Mouse (Mus musculus) erythroid progenitor cell, adult 5-6 weeks (primary cell): Measurements from ENCODE around the gene Ctnnd2. TPM values are rescaled to one million over a fixed set of nuclear protein-coding genes. Genes with fewer than 3 reads are reported as not detected.
"Not testable (repeated sequence)": the region's sequence is repeated elsewhere in the genome, so short reads cannot be mapped to it uniquely, and the experiment has no call there.

Experiments used
- ATAC-seq: replicated peaks from 2 replicates; pipeline ENCODE4 v1.8.0; 2016; ENCODE audit warnings: moderate number of reproducible peaks, mild to moderate bottlenecking, moderate TSS enrichment, inconsistent platforms; ENCODE audit not compliant: poor library complexity, low FRiP score, severe bottlenecking
- total RNA-seq, 2 experiments: library from RNA; stranded (forward) in 1 of 2; stranded (reverse) in 1 of 2; fragments of 150-400 nt in 1 of 2; fragments of 186-747, 209-891 nt in 1 of 2; gene quantifications; 2 replicates each; pipeline versions ENCODE4 v1.2.3 to v1.2.4; 2015 to 2017; ENCODE audit warnings: low replicate concordance in 2 of 2

Ctnnd2 gene
- total RNA-seq (2015; ENCODE audit: low replicate concordance) (1.8 TPM in 1 of 2 replicates, not detected in the other), total RNA-seq (2017; ENCODE audit: low replicate concordance) (not detected in 2 replicates)

DNA sequence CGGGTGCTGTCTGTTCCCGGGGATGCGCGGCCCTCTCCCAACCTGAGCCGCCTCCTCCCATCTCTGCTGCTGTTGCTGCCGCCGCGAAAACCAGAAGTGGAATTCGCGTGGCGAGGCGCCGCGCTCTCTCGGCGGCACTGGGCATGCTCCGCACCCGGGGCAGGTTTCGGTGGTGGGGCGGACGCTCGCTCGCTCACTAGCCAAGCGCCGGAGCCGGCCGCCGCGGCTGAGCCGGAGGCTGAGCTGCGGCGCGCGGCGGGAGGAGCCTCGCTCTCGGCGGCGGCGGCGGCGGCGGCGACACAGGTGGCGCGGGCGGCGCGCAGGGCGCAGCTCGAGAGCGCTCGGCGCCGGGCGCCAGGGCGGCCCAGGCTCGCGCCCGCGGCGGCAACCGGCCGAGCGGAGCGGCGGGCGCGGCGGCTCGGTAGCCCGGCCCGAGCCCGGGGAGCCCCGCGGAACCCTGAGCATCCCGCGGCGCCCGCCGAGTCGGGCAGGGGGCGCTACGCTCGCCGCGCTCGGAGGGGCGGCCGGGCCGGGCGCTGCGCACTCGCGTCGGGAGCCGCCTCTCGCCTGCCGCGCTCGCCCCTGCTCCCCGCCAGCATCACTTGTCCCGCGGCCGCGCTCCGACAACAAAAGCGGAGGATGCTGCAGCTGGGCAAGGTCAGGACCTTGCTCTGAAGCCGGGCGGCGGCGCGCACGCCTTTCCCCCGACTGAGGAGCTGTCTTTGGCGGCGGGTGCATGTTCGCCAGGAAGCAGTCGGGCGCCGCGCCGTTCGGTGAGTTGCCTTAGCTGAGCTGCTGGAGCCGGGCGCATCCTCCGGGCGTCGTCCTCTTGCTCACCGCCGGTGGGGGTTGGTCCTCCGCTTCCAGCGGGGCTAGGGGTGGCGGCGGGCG, at the start of gene Ctnnd2:
Gene Ctnnd2, plus strand, starts transcription at position 203 of the 891 bp plus-strand sequence.
- ATAC-seq = no peak

DNA sequence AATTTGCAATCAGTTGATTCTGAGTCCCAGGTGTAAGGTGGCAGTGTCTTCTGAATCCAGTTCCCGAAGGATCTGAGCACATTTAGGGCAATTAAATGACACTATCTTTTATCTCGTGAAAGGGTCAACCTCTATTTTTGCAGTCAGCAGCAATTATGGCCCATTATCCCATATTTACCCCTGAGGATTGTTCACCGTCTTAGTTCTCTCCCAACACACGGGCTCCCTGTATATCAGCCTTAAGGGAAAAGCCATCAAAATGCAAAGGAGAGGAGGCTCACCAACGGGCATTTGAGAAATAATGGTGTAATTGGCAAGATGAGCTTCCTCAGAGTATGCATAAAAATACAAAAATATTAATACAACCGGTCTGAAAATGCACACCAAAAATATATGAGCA, 41.7 kb upstream of the Ctnnd2 start:
- ATAC-seq = no peak

DNA sequence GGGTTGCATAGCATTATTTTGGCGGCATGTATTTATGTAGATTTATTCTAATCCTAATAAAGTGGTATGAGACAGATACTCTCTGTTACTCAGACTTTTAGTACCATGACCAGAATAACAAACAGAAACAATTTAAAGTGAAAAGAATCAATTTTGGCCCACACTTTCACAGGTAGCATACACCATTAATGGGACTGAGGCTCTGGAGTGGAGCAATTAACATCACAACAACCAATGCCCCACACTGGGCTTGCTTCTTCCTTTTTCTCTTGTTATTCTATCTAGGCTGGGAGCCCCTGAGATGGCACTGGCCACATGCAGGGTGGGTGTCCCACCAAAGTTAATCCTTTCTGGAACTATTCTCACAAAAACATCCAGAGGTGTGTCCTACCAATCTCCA, 32.8 kb upstream of the Ctnnd2 start:
- ATAC-seq = not testable (repeated sequence)

DNA sequence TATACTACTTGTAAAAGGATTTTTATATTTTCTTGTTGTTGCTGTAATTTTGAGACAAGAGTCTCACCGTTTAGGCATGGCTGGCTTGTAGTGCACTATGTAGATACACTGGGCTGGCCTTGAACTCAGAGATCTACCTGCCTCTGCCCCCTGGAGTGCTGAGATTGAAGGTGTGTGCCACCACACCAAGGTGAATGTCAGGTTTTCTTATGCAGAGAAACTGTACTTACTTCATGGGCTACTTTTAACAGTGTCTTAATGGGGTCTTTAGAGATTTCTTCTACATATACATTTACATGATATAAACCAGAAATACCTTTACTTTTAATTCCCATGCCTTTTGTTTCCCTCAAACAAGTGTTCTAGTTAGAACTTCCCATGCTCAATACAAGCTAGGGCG, 27.0 kb upstream of the Ctnnd2 start:
- no peak for ATAC-seq

DNA sequence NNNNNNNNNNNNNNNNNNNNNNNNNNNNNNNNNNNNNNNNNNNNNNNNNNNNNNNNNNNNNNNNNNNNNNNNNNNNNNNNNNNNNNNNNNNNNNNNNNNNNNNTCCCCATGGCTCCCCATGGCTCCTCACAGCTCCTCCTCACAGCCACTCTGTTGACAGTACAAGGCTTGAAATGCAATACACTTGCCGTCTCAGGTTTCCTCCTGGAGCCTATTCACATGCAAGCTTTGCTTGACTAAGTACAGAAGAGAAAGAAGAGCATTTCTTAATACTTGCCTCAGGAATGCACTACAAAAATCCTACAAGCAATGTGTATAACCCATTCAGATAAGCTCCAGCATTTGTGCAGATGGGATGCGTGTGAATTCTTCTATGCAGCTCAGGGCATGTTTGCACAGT, 20.2 kb upstream of the Ctnnd2 start:
- ATAC-seq = no peak

DNA sequence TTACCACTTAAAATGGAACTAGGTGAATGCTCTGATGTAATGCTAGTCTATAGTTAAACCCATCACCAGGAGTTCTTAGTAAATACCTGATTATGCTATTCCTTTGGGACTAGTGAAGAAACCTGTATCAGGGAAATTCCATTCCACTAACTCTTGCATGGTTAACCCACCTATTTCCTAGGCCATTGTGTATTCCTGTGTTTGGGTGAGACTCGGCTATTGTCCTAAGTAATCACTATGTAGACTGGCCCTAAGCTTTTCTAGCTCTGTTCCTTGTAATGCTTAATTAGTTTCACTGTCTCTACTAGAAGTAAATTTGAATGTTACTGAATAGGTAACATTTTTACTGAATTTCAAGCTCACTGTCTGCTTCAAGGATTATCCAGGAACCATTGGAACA, 14.4 kb upstream of the Ctnnd2 start:
- ATAC-seq = no peak

DNA sequence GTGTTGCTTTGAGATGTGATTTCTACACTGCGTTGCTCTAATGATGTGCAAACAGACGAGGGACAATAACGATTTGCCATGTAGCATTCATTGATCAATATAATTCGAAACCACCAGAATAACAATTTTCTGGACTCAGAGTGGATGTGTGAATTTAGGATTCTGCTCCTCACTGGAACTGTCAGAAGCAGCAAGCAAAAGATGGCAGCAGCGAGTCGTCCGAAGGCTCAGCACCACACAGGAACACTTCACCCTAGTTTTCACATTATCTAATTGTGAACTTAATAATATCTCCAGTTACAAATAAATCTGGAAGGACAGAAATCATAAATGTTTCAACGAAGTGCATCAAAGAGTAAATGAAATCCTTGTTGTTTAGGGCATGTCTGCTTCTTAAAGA, 2.4 kb upstream of the Ctnnd2 start:
- no peak for ATAC-seq

DNA sequence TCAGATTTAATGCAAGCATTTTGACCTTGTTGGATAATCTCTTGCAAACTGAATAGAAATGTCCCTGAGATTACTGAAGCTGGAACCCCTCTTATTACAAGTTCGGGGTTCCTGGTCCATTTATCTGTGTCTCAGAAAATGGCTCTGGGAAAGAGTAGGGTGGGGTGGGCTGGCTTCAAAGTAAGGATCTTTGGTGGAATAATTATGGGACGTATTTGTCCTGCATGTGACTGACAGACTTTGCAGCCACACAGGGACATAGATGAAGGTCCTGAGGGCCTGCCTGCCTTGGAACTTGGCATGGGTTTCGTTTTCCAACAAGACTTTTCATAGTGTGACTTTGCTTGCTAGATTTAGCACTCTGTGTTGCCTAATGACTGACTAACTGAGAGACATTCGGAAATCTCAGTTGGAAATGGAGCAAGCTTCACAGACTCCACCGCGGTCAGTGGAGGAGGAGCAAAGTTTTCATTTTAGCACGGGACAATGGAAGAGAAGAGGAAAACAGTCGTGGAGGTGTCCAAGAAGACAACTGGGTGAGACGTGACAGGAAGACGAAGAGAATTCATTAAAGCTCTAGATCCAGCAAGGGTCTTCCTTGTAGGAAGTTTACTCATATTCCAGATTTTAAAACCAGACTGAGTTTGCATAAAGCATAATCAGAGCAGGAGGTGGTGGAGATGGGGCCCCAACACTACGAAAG, 749 bp upstream of the Ctnnd2 start:
- ATAC-seq = no peak

DNA sequence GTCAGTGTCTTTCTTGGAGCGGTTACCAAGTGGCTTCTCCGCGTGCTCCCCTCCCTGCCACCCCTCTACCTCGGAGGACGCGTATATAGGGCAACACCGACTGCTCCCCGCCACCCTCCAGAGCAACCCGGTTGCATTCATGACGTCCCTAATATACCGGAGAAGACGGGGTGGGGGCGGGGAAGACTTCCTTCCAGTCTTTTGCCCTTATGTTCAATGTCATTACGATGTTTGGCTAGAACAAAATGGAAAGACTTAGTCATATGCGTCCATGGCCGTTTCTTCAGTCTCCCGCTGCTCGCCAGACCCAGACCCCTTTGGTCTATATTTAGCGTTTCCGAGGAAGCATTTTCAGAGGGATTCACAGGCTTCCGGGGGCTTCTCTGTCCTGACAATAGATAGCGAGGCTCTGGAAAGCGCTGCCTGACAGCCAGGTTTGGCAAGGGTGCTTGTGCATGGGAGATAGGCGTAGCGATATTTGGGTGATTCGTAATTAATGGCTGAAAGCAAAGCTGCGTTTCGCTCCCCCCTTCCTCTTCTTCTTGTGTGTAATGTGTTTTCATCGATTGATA, 1.1 kb downstream of the Ctnnd2 start:
- no peak for ATAC-seq

DNA sequence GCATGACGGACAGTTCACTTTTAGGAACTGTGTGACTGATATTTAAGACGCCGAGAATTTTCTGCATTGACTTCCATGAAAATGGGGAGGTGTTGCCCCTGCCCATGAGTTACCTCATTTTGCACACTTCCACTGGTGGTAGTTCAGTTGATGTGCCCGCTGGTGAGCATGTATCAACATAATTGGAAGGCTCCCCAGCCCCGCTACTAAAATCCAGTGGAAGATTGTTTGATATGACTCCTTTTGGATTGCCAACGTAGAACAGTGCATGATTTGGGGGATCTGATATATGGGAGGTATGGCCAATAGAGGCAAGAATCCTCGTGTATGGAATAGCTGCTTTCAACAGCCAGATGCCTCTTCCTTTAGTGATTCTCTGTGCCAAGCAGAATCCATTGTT, 1.9 kb downstream of the Ctnnd2 start:
- no peak for ATAC-seq

DNA sequence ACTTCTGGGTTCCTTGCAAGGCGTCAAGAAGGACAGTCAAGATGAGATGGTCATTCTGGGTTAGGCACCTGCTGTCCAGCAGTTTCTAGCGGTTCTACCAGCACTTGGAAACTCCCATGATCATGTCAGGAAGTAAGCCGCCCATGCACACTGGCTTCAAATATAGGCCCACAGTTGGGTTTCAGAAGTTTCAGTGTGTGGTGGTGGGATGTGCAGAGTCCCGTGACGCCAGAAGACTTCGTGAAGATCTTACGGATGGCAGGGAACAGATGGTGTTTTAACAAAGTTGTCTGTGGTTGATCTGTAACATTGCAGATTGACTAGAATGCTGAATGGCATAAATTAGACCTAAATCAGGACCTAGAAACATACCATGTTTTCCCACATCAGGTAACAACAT, 11.6 kb downstream of the Ctnnd2 start:
- no peak for ATAC-seq

DNA sequence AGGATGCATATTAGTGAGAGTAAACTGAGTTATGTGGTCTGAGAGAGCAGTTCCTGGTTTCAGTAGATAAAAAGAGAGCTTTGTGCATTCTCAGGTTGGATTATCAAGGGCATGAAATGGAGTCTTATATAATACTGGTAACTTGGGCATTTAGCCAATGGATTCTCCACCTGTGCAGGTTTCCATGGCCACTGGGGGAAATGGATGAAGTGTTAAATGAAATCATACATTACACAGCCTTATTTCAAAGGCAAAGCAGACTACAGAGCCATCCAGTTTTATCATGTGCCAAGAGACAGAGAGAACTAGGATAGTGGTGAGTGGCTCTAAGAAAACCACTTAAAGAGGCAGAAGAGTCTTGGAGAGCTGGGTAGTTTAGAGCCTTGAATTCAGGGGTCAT, 18.5 kb downstream of the Ctnnd2 start:
- ATAC-seq = no peak

DNA sequence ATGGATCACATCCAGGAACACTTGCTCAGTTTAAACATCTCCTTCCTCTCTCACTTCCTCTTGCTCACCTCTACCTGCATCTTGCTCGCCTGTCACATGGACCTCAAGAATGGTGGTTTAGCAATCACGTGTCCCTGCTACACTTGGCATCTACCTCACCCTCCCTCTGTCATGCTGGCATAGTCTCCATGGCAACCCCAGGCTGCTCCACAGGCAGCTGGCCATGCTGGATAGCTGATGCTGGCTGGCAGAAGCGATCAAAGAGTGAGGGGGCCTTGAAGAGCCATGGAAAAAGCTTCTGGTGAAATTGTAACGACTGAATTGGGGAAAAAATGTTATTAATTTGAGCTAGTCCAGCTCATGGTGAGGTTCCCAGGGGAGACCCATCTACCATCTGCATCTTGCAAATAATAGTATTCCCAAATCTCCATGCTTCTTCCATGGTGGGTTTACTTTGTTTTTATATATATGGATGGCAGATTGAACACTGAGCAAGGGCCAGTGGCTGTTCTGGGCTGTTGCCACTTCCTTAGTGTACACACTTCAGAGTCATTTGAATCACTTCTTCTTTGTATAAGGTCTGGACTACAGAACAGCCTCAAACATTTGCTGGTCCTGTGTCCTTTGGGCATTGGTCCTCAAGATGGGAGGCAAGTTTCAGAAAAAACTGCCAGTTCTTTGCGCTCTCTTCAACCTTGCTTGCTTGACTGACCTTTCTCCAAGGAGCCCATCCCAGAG, 19.7 kb downstream of the Ctnnd2 start:
- ATAC-seq = no peak

DNA sequence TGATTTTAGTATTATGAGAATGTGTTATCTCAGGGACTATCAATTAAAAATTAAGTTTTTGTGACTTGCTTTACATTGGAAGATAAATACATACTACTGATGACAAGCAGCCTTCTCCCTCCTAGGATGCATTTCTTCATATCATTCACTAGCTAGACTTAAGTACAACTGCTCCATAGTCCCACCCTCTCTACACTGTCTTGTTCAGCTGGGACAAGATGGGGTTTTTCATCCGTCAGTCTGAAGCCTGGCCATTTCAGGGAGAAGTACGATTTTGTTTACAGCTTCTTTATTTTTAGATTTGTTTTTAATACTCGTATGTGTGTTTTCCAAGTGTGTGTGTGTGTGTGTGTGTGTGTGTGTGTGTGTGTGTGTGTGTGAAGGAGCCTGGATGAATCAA, 26.0 kb downstream of the Ctnnd2 start:
- ATAC-seq = no peak

DNA sequence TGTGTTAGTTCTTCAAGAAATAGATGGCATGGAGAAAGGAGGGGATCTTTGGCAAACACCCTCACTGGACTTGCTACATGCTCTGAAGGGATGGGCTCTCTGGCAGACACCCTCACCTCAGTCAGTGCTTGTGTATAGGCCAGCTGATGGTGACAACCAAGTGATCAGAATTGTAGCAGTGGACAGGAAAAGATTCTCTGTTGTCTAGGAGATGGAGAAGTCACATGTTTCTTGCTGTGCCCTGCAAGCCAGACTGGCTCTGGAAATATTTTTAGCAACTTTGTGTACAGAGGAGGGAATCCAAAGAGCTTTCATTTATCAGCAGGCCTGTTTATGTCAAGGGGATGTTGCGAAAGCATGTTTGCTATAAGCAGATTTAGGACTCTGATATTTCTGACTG, 27.4 kb downstream of the Ctnnd2 start:
- no peak for ATAC-seq

DNA sequence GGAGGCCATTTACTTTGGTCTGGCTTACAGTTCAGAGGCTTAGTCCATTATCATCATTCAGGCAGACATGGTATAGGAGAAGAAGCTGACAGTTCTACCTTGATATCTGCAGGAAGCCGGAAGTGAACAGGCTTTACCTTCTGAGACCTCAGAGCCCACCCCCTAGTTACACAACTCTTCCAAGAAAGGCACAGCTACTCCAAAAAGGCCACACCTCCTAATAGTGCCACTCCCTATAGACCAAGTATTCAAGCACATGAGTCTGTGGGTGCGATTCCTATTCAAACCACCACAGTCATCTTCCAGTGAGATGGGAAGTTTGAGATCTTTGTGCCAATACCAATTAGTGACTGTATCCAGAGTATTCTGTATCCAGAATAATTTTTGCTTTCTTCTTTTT, 28.8 kb downstream of the Ctnnd2 start:
- ATAC-seq = no peak

DNA sequence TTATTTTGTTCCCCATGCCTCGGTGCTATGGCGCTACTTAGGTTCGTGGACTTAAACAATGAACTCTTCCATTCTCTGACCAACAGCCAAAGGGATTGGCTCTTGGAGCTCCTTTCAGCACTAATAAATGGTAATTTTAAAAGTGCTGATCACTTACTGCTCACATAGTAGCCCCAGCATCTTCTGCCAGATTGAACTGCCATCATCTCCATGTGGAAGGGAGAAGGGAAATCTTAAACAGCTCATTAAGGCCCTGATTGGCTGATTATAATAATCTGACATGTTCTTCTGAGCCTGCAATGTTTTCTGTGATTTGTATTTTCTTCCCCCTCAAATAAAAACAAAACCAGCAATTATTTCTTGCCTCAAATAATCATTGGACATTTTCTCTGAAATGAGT, 29.2 kb downstream of the Ctnnd2 start:
- no peak for ATAC-seq

DNA sequence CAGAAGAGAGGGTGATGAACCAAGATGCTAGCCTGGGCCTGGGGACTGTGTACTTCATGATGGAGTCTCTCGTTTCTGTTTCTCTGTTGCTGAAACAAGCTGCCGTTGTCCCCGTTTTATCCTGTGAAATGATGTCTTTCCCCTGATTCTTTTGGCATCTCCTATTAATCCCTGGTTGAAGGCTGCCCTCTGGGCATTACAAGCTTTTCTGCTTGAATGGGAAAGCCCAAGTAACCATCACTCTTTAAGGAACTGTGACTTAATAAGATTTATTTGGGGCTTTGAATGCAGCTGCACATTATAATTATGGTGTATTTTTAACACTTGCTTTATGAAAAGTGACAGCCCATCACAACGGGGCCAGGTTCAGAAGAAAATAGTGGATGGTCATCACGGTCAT, 40.4 kb downstream of the Ctnnd2 start:
- no peak for ATAC-seq

DNA sequence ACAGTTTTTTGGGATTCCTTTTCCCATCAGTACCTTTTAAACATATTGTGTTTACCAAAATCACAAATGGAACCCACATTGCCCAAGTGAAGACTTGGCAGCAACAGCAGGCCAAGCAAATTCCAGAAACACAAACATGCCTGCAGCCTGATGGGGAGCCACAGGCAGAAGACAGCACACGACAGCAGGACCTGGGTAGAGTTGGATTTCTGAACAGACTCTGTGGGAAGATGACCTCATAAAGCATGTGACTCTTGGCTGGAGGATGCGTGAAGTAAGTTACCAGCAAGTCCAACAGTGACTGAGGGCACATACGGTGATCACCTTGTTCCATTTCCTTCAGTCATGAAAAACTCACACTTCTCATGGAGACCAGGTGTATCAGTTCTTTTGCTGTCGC, 43.5 kb downstream of the Ctnnd2 start:
- no peak for ATAC-seq

DNA sequence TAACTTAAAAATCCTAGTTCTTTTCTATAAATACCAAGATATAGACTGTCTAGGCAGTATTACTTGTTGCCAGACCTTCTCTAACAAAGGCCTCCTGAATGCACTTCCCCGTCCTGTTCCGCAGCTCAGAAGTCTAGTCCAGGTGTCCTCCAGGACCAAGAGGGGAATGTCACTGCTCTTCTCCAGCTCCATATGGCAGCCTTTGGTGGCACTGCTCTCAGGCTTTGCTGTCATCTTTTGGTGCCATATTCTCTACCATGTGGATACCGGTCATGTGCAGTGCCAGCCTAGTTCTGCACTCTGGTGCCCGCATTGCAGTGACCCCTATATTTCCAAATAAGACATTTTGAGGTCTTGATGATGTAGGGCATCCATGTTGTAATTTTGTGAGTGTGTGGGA, 56.7 kb downstream of the Ctnnd2 start:
- ATAC-seq = no peak
